Mouse (Mus musculus) limb, embryonic 11.5 days (tissue): ENCODE measurements around the gene Inpp4b. TPM values are rescaled to one million over a fixed set of nuclear protein-coding genes. Genes with fewer than 3 reads are reported as not detected.

Experiments used
- ATAC-seq: fragments of 200-750 bp; cut with Nextera tagmentation; 2 replicates; pipeline ENCODE4 v1.8.0; 2017; ENCODE audit warnings: low read depth; ENCODE audit not compliant: insufficient number of reproducible peaks, low FRiP score, low TSS enrichment
- DNase-seq: peaks from one replicate; pipeline ENCODE4 v3.0.0-alpha.2; 2015; ENCODE audit warnings: low spot score
- H3K27ac ChIP-seq: fragments of 300-500 bp; sonication (generic); replicated peaks from 2 replicates; pipeline ENCODE4 v1.5.1; 2014; ENCODE audit warnings: low read depth, mild to moderate bottlenecking, low read length
- H3K27me3 ChIP-seq: fragments of 300-500 bp; sonication (generic); 2 replicates; pipeline ENCODE4 v1.6.1; 2014; ENCODE audit warnings: mild to moderate bottlenecking, low read length, mixed read lengths; ENCODE audit not compliant: control insufficient read depth, insufficient read depth
- H3K36me3 ChIP-seq: fragments of 300-500 bp; sonication (generic); 2 replicates; pipeline ENCODE4 v1.6.1; 2014; ENCODE audit warnings: mild to moderate bottlenecking, low read length, moderate library complexity, mixed read lengths; ENCODE audit not compliant: control insufficient read depth, insufficient read depth
- H3K4me1 ChIP-seq: fragments of 300-500 bp; sonication (generic); 2 replicates; pipeline ENCODE4 v1.6.1; 2014; ENCODE audit warnings: low read length, mixed read lengths; ENCODE audit not compliant: control insufficient read depth, insufficient read depth
- H3K4me2 ChIP-seq: fragments of 300-500 bp; sonication (generic); 2 replicates; pipeline ENCODE4 v1.6.1; 2014; ENCODE audit warnings: low read depth, mild to moderate bottlenecking, moderate library complexity; ENCODE audit not compliant: severe bottlenecking
- H3K4me3 ChIP-seq: fragments of 300-500 bp; sonication (generic); 2 replicates; pipeline ENCODE4 v1.5.1; 2014; ENCODE audit warnings: low read depth, low read length
- H3K9ac ChIP-seq: fragments of 300-500 bp; sonication (generic); 2 replicates; pipeline ENCODE4 v1.6.1; 2014; ENCODE audit warnings: mild to moderate bottlenecking, low read length
- H3K9me3 ChIP-seq: fragments of 300-500 bp; sonication (generic); 2 replicates; pipeline ENCODE4 v1.6.1; 2016; ENCODE audit warnings: low read length; ENCODE audit not compliant: control insufficient read depth
- WGBS: fragments of 180-500 bp; shearing (Covaris S2); extraction: QIAGEN DNeasy Blood & Tissue Kit; methylation state at CpG from one replicate; pipeline ENCODE4 v1.1.7; 2014; 5-methylcytosine and 5-hydroxymethylcytosine counted together
- polyA plus RNA-seq: library from polyadenylated mRNA; unstranded; fragments of >200 nt; fragmentation: Nextera tagmentation; extraction: Ambion mirVana; gene quantifications from 2 replicates; pipeline ENCODE4 v1.2.1, GENCODE M21; 2014

The Inpp4b gene
- polyA plus RNA-seq, 1 experiment from 2014 or later = 8.8 TPM

GRCm38 (mm10) chr8:81782781-81783180 lies 440.4 kb downstream of the Inpp4b start:
- Histone ChIP-seq H3K4me2 (no peak overlapping the region), H3K9me3 (no peaks in the 10 kb centered on the region), H3K9ac (no peak overlapping the region), H3K36me3 (no peaks in the 10 kb centered on the region), H3K4me1 (no peaks in the 10 kb centered on the region), H3K27me3 (no peaks in the 10 kb centered on the region), H3K4me3 (no peak overlapping the region), H3K27ac (no peak overlapping the region)
- WGBS = 82% methylated on average over 4 of the region's 4 CpGs
- ATAC-seq = no peak
- no peak for DNase-seq

- no peak overlapping the region for H3K9ac ChIP-seq
- H3K4me3 ChIP-seq = no peak overlapping the region
- no peak overlapping the region for H3K4me2 ChIP-seq
- DNase-seq (no peak), ATAC-seq (no peak)
- H3K4me1 ChIP-seq = no peaks in the 10 kb centered on the region
- no peaks in the 10 kb centered on the region for H3K9me3 ChIP-seq
- H3K36me3 ChIP-seq = no peaks in the 10 kb centered on the region
- 87% methylated on average over 3 of the region's 3 CpGs for WGBS
- H3K27ac ChIP-seq = no peak overlapping the region
- H3K27me3 ChIP-seq = no peaks in the 10 kb centered on the region
These were observed 442.4 kb downstream of the Inpp4b start for GRCm38 (mm10) chr8:81784775-81785174.

GRCm38 (mm10) chr8:81788498-81788897 lies 446.1 kb downstream of the Inpp4b start:
- ATAC-seq = no peak
- Histone ChIP-seq H3K4me3 (no peak overlapping the region), H3K36me3 (no peaks in the 10 kb centered on the region), H3K27ac (no peak overlapping the region), H3K4me2 (no peak overlapping the region), H3K9ac (no peak overlapping the region), H3K9me3 (no peaks in the 10 kb centered on the region), H3K4me1 (no peaks in the 10 kb centered on the region), H3K27me3 (no peaks in the 10 kb centered on the region)
- no peak for DNase-seq
- WGBS = 72% methylated on average over 2 of the region's 2 CpGs

GRCm38 (mm10) chr8:81792649-81793048 lies 450.3 kb downstream of the Inpp4b start:
- 88% methylated on average over 5 of the region's 5 CpGs for WGBS
- no peak overlapping the region for H3K27ac ChIP-seq
- DNase-seq (no peak), ATAC-seq (no peak)
- H3K9me3 ChIP-seq = no peaks in the 10 kb centered on the region
- H3K27me3 ChIP-seq = no peaks in the 10 kb centered on the region
- H3K9ac ChIP-seq = no peak overlapping the region
- no peak overlapping the region for H3K4me3 ChIP-seq
- H3K36me3 ChIP-seq = no peaks in the 10 kb centered on the region
- H3K4me1 ChIP-seq = no peaks in the 10 kb centered on the region
- no peak overlapping the region for H3K4me2 ChIP-seq

- Histone ChIP-seq H3K9ac (no peak overlapping the region), H3K9me3 (no peaks in the 10 kb centered on the region), H3K27ac (no peak overlapping the region), H3K36me3 (no peaks in the 10 kb centered on the region), H3K4me2 (no peak overlapping the region), H3K4me1 (no peaks in the 10 kb centered on the region), H3K4me3 (no peak overlapping the region), H3K27me3 (no peaks in the 10 kb centered on the region)
- no peak for DNase-seq
- 70% methylated on average over 1 of the region's 1 CpGs for WGBS
- ATAC-seq = no peak
These were observed 456.1 kb downstream of the Inpp4b start for GRCm38 (mm10) chr8:81798501-81798900.

GRCm38 (mm10) chr8:81800792-81801191 lies 458.4 kb downstream of the Inpp4b start:
- Histone ChIP-seq H3K4me2 (no peak overlapping the region), H3K27me3 (no peaks in the 10 kb centered on the region), H3K9ac (no peak overlapping the region), H3K4me1 (no peaks in the 10 kb centered on the region), H3K4me3 (no peak overlapping the region), H3K27ac (no peak overlapping the region), H3K9me3 (no peaks in the 10 kb centered on the region), H3K36me3 (no peaks in the 10 kb centered on the region)
- ATAC-seq = no peak
- DNase-seq = no peak

GRCm38 (mm10) chr8:81806797-81807196 lies 464.4 kb downstream of the Inpp4b start:
- ATAC-seq (peak; percentile 79; the same call in 1 of the 2 replicates), DNase-seq (peak; percentile 79)
- no peaks in the 10 kb centered on the region for H3K9me3 ChIP-seq
- H3K4me3 ChIP-seq = no peak overlapping the region
- no peak overlapping the region for H3K9ac ChIP-seq
- H3K36me3 ChIP-seq = no peaks in the 10 kb centered on the region
- H3K27ac ChIP-seq = no peak overlapping the region
- no peak overlapping the region for H3K4me2 ChIP-seq
- H3K27me3 ChIP-seq = no peaks in the 10 kb centered on the region
- peaks cover 4% of the 10 kb centered on the region; the same call in 1 of the 2 replicates for H3K4me1 ChIP-seq

- DNase-seq (no peak), ATAC-seq (no peak)
- Histone ChIP-seq H3K9ac (no peak overlapping the region), H3K4me1 (peaks cover 6% of the 10 kb centered on the region; the same call in 1 of the 2 replicates), H3K4me3 (no peak overlapping the region), H3K9me3 (no peaks in the 10 kb centered on the region), H3K36me3 (no peaks in the 10 kb centered on the region), H3K27ac (no peak overlapping the region), H3K4me2 (no peak overlapping the region), H3K27me3 (no peaks in the 10 kb centered on the region)
- 46% methylated on average over 6 of the region's 6 CpGs for WGBS
These were observed 465.2 kb downstream of the Inpp4b start for GRCm38 (mm10) chr8:81807578-81807977.

GRCm38 (mm10) chr8:81808406-81808805 lies 466.1 kb downstream of the Inpp4b start:
- 82% methylated on average over 1 of the region's 1 CpGs for WGBS
- Histone ChIP-seq H3K4me2 (no peak overlapping the region), H3K4me1 (peaks cover 6% of the 10 kb centered on the region; the same call in 1 of the 2 replicates), H3K4me3 (no peak overlapping the region), H3K27me3 (no peaks in the 10 kb centered on the region), H3K9me3 (no peaks in the 10 kb centered on the region), H3K36me3 (no peaks in the 10 kb centered on the region), H3K27ac (no peak overlapping the region), H3K9ac (no peak overlapping the region)
- no peak for ATAC-seq
- DNase-seq = no peak
